Mouse (Mus musculus) macrophage (primary cell): ENCODE measurements around the gene Ints3. TPM values are rescaled to one million over a fixed set of nuclear protein-coding genes. Genes with fewer than 3 reads are reported as not detected.

Source experiments
- H3K27ac ChIP-seq: fragments of 350-480 bp; formaldehyde crosslinking; 2 replicates; pipeline ENCODE4 v1.9.0; 2021
- H3K36me3 ChIP-seq: fragments of 350-480 bp; formaldehyde crosslinking; 2 replicates; pipeline ENCODE4 v1.9.0; 2021; ENCODE audit errors: inconsistent target
- H3K4me3 ChIP-seq: fragments of 350-480 bp; formaldehyde crosslinking; 2 replicates; pipeline ENCODE4 v1.9.0; 2021; ENCODE audit errors: inconsistent target
- H3K79me2 ChIP-seq: fragments of 350-480 bp; formaldehyde crosslinking; 2 replicates; pipeline ENCODE4 v1.9.0; 2021; ENCODE audit errors: inconsistent target
- WGBS: methylation state at CpG from one replicate; pipeline ENCODE4 v1.1.7; 2026; ENCODE audit warnings: inconsistent platforms; ENCODE audit not compliant: missing documents; 5-methylcytosine and 5-hydroxymethylcytosine counted together
- polyA plus RNA-seq: library from polyadenylated mRNA; stranded (reverse); fragments of 250-400 nt; gene quantifications from 3 replicates; pipeline ENCODE4 v1.2.4, GENCODE M21; 2018; ENCODE audit warnings: inconsistent platforms

Ints3 gene
- polyA plus RNA-seq, 1 experiment from 2014 or later = 20.2 TPM

GRCm38 (mm10) chr3:90389511-90390490, 43.6 kb downstream of the Ints3 start, which contains the start of gene Slc27a3:
TSS of gene Slc27a3 (minus strand) at chr3:90389938.
- H3K79me2 ChIP-seq = no peaks in the 10 kb centered on the region
- 16% methylated on average over 55 of the region's 55 CpGs for WGBS
- H3K27ac ChIP-seq = no peak within 1 kb of the TSS
- no peak within 1 kb of the TSS for H3K4me3 ChIP-seq
- peaks cover 29% of the 10 kb centered on the region for H3K36me3 ChIP-seq

GRCm38 (mm10) chr3:90388726-90389510, 44.5 kb downstream of the Ints3 start:
- WGBS = 35% methylated on average over 50 of the region's 53 CpGs
- Histone ChIP-seq H3K27ac (no peak overlapping the region), H3K36me3 (peaks cover 27% of the 10 kb centered on the region), H3K79me2 (no peaks in the 10 kb centered on the region), H3K4me3 (no peak overlapping the region)

GRCm38 (mm10) chr3:90388192-90388591, 45.2 kb downstream of the Ints3 start:
- no peak overlapping the region for H3K4me3 ChIP-seq
- H3K79me2 ChIP-seq = no peaks in the 10 kb centered on the region
- no peak overlapping the region for H3K27ac ChIP-seq
- 74% methylated on average over 4 of the region's 4 CpGs for WGBS
- peaks cover 20% of the 10 kb centered on the region for H3K36me3 ChIP-seq

GRCm38 (mm10) chr3:90387483-90387882, 45.9 kb downstream of the Ints3 start:
- no peak overlapping the region for H3K27ac ChIP-seq
- peaks cover 13% of the 10 kb centered on the region for H3K36me3 ChIP-seq
- no peaks in the 10 kb centered on the region for H3K79me2 ChIP-seq
- no peak overlapping the region for H3K4me3 ChIP-seq
- 60% methylated on average over 11 of the region's 11 CpGs for WGBS

GRCm38 (mm10) chr3:90386817-90387216, 46.6 kb downstream of the Ints3 start:
- Histone ChIP-seq H3K4me3 (no peak overlapping the region), H3K79me2 (no peaks in the 10 kb centered on the region), H3K36me3 (peaks cover 6% of the 10 kb centered on the region), H3K27ac (no peak overlapping the region)
- WGBS = 98% methylated on average over 10 of the region's 10 CpGs

- Histone ChIP-seq H3K79me2 (no peaks in the 10 kb centered on the region), H3K36me3 (no peaks in the 10 kb centered on the region), H3K27ac (no peak overlapping the region), H3K4me3 (no peak overlapping the region)
- 89% methylated on average over 7 of the region's 7 CpGs for WGBS
Measured at GRCm38 (mm10) chr3:90384851-90385375, 48.5 kb downstream of the Ints3 start.

GRCm38 (mm10) chr3:90383690-90384089, 49.7 kb downstream of the Ints3 start:
- no peaks in the 10 kb centered on the region for H3K79me2 ChIP-seq
- no peak overlapping the region for H3K4me3 ChIP-seq
- H3K27ac ChIP-seq = peak overlapping the region; percentile 74
- 5% methylated on average over 4 of the region's 4 CpGs for WGBS
- H3K36me3 ChIP-seq = no peaks in the 10 kb centered on the region

GRCm38 (mm10) chr3:90381727-90382126, 51.7 kb downstream of the Ints3 start:
- 93% methylated on average over 11 of the region's 11 CpGs for WGBS
- H3K4me3 ChIP-seq = no peak overlapping the region
- no peaks in the 10 kb centered on the region for H3K36me3 ChIP-seq
- no peaks in the 10 kb centered on the region for H3K79me2 ChIP-seq
- no peak overlapping the region for H3K27ac ChIP-seq

- H3K27ac ChIP-seq = no peak overlapping the region
- H3K36me3 ChIP-seq = no peaks in the 10 kb centered on the region
- H3K79me2 ChIP-seq = no peaks in the 10 kb centered on the region
- no peak overlapping the region for H3K4me3 ChIP-seq
- 87% methylated on average over 5 of the region's 5 CpGs for WGBS
Measured at GRCm38 (mm10) chr3:90378496-90378895, 54.9 kb downstream of the Ints3 start.

GRCm38 (mm10) chr3:90376247-90376585, 57.2 kb downstream of the Ints3 start:
- Histone ChIP-seq H3K79me2 (no peaks in the 10 kb centered on the region), H3K36me3 (no peaks in the 10 kb centered on the region), H3K27ac (no peak overlapping the region), H3K4me3 (no peak overlapping the region)
- 89% methylated on average over 1 of the region's 1 CpGs for WGBS

GRCm38 (mm10) chr3:90375562-90376246, 57.7 kb downstream of the Ints3 start:
- no peaks in the 10 kb centered on the region for H3K36me3 ChIP-seq
- no peak overlapping the region for H3K27ac ChIP-seq
- no peak overlapping the region for H3K4me3 ChIP-seq
- WGBS = 87% methylated on average over 3 of the region's 3 CpGs
- H3K79me2 ChIP-seq = no peaks in the 10 kb centered on the region

GRCm38 (mm10) chr3:90374368-90374767, 59.1 kb downstream of the Ints3 start:
- Histone ChIP-seq H3K4me3 (no peak overlapping the region), H3K27ac (no peak overlapping the region), H3K79me2 (no peaks in the 10 kb centered on the region), H3K36me3 (no peaks in the 10 kb centered on the region)
- WGBS = 83% methylated on average over 4 of the region's 4 CpGs

GRCm38 (mm10) chr3:90373432-90374028, 59.9 kb downstream of the Ints3 start:
- H3K4me3 ChIP-seq = no peak overlapping the region
- H3K36me3 ChIP-seq = no peaks in the 10 kb centered on the region
- H3K27ac ChIP-seq = no peak overlapping the region
- H3K79me2 ChIP-seq = no peaks in the 10 kb centered on the region
- WGBS = 25% methylated on average over 4 of the region's 4 CpGs

- Histone ChIP-seq H3K36me3 (no peaks in the 10 kb centered on the region), H3K27ac (no peak overlapping the region), H3K4me3 (no peak overlapping the region), H3K79me2 (no peaks in the 10 kb centered on the region)
- WGBS = 83% methylated on average over 5 of the region's 5 CpGs
Measured at GRCm38 (mm10) chr3:90372817-90373216, 60.6 kb downstream of the Ints3 start.
